Mouse (Mus musculus) lung, postnatal 36 days (tissue): Measurements from ENCODE around the gene Tapbp.
A peak's percentile ranks its signal among the peaks of the same experiment; 100 is the strongest.
"Not testable (repeated sequence)": the region's sequence is repeated elsewhere in the genome, so short reads cannot be mapped to it uniquely, and the experiment has no call there.

Source experiments
- DNase-seq: peaks from one replicate; pipeline ENCODE4 v3.0.0; 2022; ENCODE audit warnings: mixed read lengths

The Tapbp gene

DNA sequence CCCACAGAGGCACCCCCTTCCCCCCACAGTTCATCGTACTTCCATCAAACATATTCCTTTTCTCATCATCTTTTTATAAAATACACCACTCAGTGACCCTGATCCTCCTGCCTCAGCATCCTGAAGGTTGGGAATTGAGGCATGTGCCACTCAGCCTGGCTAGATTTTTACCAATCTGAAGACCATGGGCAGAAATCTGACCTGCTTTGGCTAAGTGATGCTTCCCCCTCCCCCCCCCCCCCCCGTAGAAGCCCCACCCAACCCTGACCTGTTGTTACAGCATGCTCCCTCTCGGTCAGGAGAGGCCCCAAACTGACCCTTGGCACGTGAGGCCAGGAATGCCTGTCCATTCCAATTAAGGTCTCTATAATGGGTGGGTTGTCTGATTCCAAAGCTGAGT, 10.9 kb upstream of the Tapbp start, which contains the start of gene Platr17:
TSS of gene Platr17 (plus strand) at position 301 of the 400 bp plus-strand sequence.
- not testable (repeated sequence) for DNase-seq

DNA sequence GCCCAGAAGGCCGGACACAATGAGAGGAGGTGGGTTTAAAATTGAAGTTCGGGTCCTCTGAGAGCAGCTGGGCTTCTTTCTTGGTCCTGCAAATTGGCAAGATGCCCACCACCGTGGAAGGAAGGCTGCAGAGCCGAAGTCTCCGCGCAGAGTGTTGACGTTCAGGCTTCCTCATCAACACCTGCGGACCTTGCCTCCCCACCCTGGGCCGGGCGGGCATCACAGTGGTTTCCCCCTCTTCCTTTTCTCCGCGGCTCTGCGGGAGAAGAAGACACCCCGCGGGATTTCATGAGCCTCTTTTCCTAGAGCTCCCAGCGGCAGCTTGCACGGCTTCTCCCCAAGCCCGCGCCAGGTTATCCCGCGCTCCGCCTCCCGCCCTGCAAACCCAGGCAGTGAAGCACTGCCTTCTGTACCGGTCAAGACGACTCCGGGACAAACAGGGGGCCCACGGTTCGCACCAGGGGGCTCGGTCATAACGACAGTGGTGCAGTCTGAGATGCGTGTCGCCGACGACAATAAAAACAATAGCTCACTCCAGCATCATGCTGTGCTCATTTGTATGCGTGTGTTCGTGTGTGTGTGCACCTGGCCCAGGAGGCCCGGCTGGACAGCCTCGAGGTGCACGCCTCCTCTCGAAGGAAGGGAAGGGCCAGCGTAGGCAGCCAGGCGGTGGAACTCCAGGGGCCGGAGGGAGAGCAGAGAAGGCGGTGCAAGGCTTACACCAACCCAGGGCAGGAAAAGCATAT, 7.2 kb upstream of the Tapbp start:
- peak; percentile 52 for DNase-seq

DNA sequence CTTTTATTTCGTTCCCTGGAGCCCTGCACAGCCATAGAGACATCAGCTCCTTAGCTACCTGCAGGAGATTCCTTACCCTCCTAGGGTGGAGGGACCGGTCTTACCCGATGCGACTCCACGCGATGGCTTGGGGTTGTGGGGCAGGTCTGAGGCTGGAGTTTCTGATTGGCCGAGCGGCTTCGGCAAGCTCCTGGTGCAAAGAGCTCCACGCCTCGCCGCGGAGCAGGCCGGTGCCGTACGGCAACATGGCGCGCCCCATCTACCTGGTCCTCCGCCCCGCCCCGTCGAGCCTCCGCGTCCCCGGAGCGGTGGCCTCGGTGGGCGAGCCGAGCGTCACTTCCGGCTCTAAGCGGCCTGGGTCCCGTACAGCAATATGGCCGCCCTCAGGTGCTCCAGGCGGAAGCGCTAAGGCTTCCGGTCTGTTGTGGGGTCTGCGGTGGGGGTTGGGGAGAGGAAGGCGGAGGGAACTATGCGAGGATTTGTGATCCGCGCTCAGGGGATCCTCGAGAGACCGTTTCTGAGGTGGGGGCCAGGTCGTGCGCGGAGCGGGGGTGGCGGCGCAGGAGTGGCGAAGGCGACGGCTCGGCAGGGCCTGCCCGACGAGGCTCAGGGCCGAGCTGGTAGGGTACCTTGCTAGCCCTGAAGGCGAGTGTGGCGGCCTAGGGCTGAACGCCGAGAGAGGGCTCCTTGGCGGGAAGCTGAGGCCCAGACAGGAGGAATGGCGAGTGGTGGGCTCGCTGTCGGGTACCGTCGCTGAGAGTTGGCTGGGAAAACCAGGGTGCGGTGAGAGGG, 6.4 kb upstream of the Tapbp start, which contains the start of gene Daxx:
TSS of gene Daxx (plus strand) at position 338 of the 792 bp plus-strand sequence.
- DNase-seq = peak; percentile 99

DNA sequence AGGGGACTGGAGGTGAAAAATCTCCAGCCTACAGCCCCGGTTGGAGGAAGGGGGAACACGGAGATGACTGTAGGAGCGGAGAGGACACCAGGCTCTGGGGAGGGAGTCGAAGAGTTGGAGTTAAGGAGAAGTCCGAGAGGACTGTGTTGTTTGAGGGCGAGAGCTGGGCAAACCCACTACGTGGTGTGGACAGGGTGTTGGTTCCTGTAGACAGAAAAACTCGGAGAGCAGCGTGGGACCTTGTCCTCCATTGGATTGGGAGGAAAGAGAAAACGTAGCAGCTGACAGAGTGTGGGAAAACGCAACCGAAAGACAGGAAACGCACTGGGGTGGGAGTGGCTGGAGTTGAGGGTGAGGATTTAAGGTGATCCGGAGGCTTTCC, 5.8 kb upstream of the Tapbp start:
- DNase-seq = peak; percentile 81

DNA sequence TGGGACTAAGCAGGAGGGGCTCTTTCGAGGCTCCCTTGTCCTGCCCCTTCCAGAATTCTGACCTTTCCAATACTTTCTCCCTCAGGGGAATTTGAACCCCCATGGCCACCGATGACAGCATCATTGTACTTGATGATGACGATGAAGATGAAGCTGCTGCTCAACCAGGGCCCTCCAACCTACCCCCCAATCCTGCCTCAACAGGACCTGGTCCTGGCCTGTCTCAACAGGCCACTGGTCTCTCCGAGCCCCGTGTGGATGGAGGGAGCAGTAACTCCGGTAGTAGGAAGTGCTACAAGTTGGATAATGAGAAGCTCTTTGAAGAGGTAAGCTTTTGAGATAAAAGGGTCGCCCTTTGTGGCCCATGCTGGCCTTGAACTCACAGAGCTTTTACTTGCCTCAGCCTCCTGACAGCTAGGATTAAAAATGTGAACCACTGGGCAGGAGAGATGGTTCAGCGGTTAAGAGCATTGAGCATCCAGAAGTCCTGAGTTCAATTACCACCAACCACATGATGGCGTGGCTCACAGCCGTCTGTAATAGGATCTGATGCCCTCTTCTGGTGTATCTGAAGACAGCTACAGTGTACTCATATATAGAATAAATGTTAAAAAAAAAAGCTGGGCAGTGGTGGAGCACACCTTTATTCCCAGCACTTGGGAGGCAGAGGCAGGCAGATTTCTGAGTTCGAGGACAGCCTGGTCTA, 5.2 kb upstream of the Tapbp start:
- no peak for DNase-seq

GRCm38 (mm10) chr17:33911052-33911812, 4.5 kb upstream of the Tapbp start:
- no peak for DNase-seq

- no peak for DNase-seq
Observed at GRCm38 (mm10) chr17:33911813-33912414, 3.8 kb upstream of the Tapbp start.

- DNase-seq = no peak
Observed at GRCm38 (mm10) chr17:33913264-33913663, 2.4 kb upstream of the Tapbp start.

DNA sequence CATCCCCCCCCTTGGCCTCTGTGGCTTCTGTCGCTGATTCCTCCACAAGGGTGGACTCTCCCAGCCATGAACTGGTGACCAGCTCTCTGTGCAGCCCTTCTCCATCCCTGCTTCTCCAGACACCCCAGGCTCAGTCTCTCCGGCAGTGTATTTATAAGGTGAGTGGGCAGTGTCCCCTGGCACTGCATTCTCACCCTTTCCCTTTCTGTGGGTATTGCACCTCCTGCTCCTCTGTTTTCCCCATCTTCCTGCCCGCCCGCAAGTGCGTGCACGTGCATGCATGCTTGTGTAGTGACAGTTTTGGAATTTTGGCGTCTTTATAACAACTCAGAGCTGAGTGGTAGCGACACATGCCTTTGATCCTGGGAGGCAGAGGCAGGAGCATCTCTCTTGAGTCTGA, 1.8 kb upstream of the Tapbp start:
- no peak for DNase-seq

GRCm38 (mm10) chr17:33914969-33915391, 719 bp upstream of the Tapbp start:
- DNase-seq = no peak

DNA sequence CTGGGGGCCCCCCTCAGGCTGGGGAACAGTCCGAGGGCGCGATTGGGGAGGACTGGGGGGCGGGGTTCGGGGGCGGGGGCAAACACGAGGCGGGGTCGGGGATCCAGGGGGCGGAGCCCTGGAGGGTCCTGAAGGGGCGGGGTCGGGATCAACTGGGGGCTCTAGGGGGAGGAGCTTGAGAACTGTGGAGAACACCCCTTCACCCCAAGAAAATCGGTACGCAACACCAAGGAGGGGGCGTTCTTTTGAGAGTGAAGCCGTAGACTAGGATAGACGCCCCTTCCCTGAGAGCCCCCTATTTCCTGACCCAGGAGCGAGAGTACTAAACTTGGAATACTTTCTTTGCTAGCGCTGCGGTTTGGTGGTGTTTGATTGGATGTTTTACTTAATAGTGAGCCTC, 595 bp downstream of the Tapbp start:
- DNase-seq = peak; percentile 46

DNA sequence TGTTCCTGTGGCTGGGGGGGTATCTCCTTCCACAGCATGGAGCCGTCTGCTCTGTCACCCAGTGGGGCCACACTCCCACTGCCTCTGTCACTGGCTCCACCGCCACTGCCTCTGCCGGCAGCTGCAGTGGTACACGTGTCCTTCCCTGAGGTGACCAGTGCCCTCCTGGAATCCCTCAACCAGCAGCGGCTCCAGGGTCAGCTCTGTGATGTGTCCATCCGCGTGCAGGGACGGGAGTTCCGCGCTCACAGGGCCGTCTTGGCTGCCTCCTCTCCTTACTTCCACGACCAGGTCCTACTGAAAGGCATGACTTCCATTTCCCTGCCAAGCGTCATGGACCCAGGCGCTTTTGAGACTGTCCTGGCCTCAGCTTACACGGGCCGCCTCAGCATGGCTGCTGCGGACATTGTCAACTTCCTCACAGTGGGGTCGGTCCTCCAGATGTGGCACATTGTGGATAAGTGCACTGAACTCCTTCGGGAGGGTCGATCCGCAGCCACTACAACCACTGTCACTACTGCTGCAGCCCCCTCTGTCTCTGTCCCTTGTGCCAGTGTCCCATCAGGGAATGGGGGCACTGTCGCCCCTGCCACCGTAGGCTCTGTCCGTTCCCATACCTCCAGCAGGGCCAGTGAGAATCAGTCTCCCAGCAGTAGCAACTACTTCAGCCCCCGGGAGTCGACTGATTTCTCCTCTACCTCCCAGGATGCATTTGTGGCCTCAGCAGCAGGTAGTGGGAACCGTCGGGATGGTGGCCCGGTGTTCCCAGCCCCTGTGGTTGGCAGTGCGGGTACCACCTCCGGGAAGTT, 1.4 kb downstream of the Tapbp start:
- no peak for DNase-seq

DNA sequence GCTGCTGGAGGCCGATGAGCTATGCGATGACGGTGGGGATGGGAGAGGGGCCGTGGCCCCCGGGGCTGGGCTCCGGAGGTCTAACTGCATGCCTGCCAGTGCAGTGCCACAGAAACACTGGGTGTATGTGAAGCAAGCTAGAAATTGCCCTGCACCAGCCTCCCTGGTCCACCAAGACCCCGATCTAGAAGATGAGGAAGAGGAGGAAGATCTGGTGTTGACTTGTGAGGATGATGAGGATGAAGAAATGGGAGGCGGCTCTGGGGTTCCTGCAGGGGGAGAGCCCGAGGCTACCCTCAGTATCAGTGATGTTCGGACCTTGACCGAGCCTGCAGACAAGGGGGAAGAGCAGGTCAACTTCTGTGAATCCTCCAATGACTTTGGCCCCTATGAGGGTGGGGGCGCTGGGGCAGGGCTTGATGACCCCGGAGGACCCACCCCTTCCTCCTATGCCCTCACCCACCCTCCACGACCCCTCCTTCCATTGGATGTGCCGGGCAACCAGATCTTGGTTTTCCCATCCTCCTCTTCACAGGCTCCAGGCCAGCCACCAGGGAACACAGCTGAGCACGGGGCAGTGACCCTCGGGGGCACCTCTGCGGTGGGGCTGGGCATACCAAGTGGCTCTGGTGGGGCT, 2.1 kb downstream of the Tapbp start:
- no peak for DNase-seq

- DNase-seq = peak; percentile 50
Observed at GRCm38 (mm10) chr17:33918293-33919203, 2.8 kb downstream of the Tapbp start.

- DNase-seq = peak; percentile 96
Observed at GRCm38 (mm10) chr17:33919351-33920281, 3.9 kb downstream of the Tapbp start.

GRCm38 (mm10) chr17:33920282-33921097, 4.8 kb downstream of the Tapbp start:
- peak; percentile 95 for DNase-seq

GRCm38 (mm10) chr17:33921361-33921760, 5.7 kb downstream of the Tapbp start:
- no peak for DNase-seq
